Comparison of ENCODE assay signal across 8 mouse cellular contexts in genomic region chrX:61119499-61119898, GRCm38 (mm10).
DNase-seq lines count a peak whose midpoint lies in the region; ATAC-seq lines count a peak whose summit lies in the region.

No protein-coding gene starts in this region.

- no peak overlapping the region for H3K4me2 ChIP-seq in liver, embryonic 12.5 days
- no peak overlapping the region; the same call in 1 of the 2 replicates for H3K4me2 ChIP-seq in embryonic facial prominence, embryonic 11.5 days (ENCODE audit: low read depth, low read length)
- H3K4me2 ChIP-seq in hindbrain, embryonic 13.5 days = peak overlapping the region; percentile 19; the same call in 1 of the 2 replicates
- H3K4me2 ChIP-seq in limb, embryonic 11.5 days (ENCODE audit: low read depth, severe bottlenecking) = no peak overlapping the region

- H3K4me3 ChIP-seq in liver, embryonic 12.5 days = no peak overlapping the region
- H3K4me3 ChIP-seq in embryonic facial prominence, embryonic 11.5 days (ENCODE audit: low read depth, low read length) = no peak overlapping the region
- H3K4me3 ChIP-seq in hindbrain, embryonic 13.5 days = no peak overlapping the region
- no peak overlapping the region for H3K4me3 ChIP-seq in limb, embryonic 11.5 days (ENCODE audit: low read depth, low read length)

- no peak overlapping the region for H3K9ac ChIP-seq in liver, embryonic 12.5 days
- no peak overlapping the region for H3K9ac ChIP-seq in embryonic facial prominence, embryonic 11.5 days (replicated peaks; ENCODE audit: low read length)
- no peak overlapping the region for H3K9ac ChIP-seq in hindbrain, embryonic 13.5 days
- no peak overlapping the region for H3K9ac ChIP-seq in limb, embryonic 11.5 days (ENCODE audit: low read length)

- no peaks in the 10 kb centered on the region for H3K36me3 ChIP-seq in liver, embryonic 12.5 days
- H3K36me3 ChIP-seq in embryonic facial prominence, embryonic 11.5 days (replicated peaks; ENCODE audit: control insufficient read depth, insufficient read depth, low read depth, low read length) = no peaks in the 10 kb centered on the region
- no peaks in the 10 kb centered on the region for H3K36me3 ChIP-seq in hindbrain, embryonic 13.5 days
- H3K36me3 ChIP-seq in limb, embryonic 11.5 days (ENCODE audit: control insufficient read depth, insufficient read depth, low read length) = no peaks in the 10 kb centered on the region

- peak; percentile 3 for DNase-seq in liver
- peak; percentile 63 for DNase-seq in embryonic facial prominence, embryonic 11.5 days (ENCODE audit: low spot score)
- peak; percentile 35 for DNase-seq in limb, embryonic 11.5 days (ENCODE audit: low spot score)
- DNase-seq in right cerebral cortex, postnatal 14 days = peak; percentile 21
- no peak for DNase-seq in spleen, postnatal 4 days (ENCODE audit: low spot score in 2 of 2)

- 24% methylated on average over 6 of the region's 6 CpGs for WGBS in liver, embryonic 12.5 days (ENCODE audit: insufficient replicate concordance)
- 26% methylated on average over 6 of the region's 6 CpGs for WGBS in embryonic facial prominence, embryonic 11.5 days
- WGBS in hindbrain, embryonic 13.5 days = 25% methylated on average over 6 of the region's 6 CpGs
- WGBS in limb, embryonic 11.5 days = 22% methylated on average over 6 of the region's 6 CpGs

- H3K4me1 ChIP-seq in liver, embryonic 12.5 days = no peaks in the 10 kb centered on the region
- H3K4me1 ChIP-seq in embryonic facial prominence, embryonic 11.5 days (ENCODE audit: control insufficient read depth, insufficient read depth, low read length) = no peaks in the 10 kb centered on the region
- H3K4me1 ChIP-seq in hindbrain, embryonic 13.5 days (replicated peaks) = 0 out of 2 replicates have a peak, but pooled peaks cover 4% of the 10 kb centered on the region
- no peaks in the 10 kb centered on the region for H3K4me1 ChIP-seq in limb, embryonic 11.5 days (ENCODE audit: control insufficient read depth, insufficient read depth, low read length)

- no peaks in the 10 kb centered on the region for H3K27me3 ChIP-seq in liver, embryonic 12.5 days (replicated peaks)
- no peaks in the 10 kb centered on the region for H3K27me3 ChIP-seq in embryonic facial prominence, embryonic 11.5 days (ENCODE audit: control insufficient read depth, insufficient read depth, low read length)
- no peaks in the 10 kb centered on the region for H3K27me3 ChIP-seq in hindbrain, embryonic 13.5 days
- no peaks in the 10 kb centered on the region for H3K27me3 ChIP-seq in limb, embryonic 11.5 days (ENCODE audit: control insufficient read depth, insufficient read depth, low read length)

- no peak overlapping the region for H3K27ac ChIP-seq in liver, embryonic 12.5 days
- no peak overlapping the region for H3K27ac ChIP-seq in embryonic facial prominence, embryonic 11.5 days (replicated peaks; ENCODE audit: low read depth, low read length)
- no peak overlapping the region for H3K27ac ChIP-seq in hindbrain, embryonic 13.5 days
- H3K27ac ChIP-seq in limb, embryonic 11.5 days (replicated peaks; ENCODE audit: low read depth, low read length) = no peak overlapping the region

- ATAC-seq in liver, embryonic 12.5 days = no peak
- ATAC-seq in embryonic facial prominence, embryonic 11.5 days (replicated peaks; ENCODE audit: insufficient number of reproducible peaks, low FRiP score, low TSS enrichment, low read depth) = peak; percentile 85
- ATAC-seq in hindbrain, embryonic 13.5 days (ENCODE audit: low FRiP score) = peak; percentile 50
- 0 out of 2 replicates have a peak, but pooled peaks have one; percentile 54 for ATAC-seq in limb, embryonic 11.5 days (ENCODE audit: insufficient number of reproducible peaks, low FRiP score, low TSS enrichment, low read depth)
- no peak for ATAC-seq in erythroid progenitor cell, adult 5-6 weeks (replicated peaks; ENCODE audit: low FRiP score, poor library complexity, severe bottlenecking)

- no peaks in the 10 kb centered on the region for H3K9me3 ChIP-seq in liver, embryonic 12.5 days (replicated peaks)
- no peaks in the 10 kb centered on the region for H3K9me3 ChIP-seq in embryonic facial prominence, embryonic 11.5 days (replicated peaks; ENCODE audit: control insufficient read depth, low read length)
- no peaks in the 10 kb centered on the region for H3K9me3 ChIP-seq in hindbrain, embryonic 13.5 days
- no peaks in the 10 kb centered on the region for H3K9me3 ChIP-seq in limb, embryonic 11.5 days (ENCODE audit: control insufficient read depth, low read length)

Comparison
In these comparisons a context has a peak if more than half of its experiments do, and no peak if none do; other contexts are left out.
1. DNase-seq: peak in liver (single experiment), embryonic facial prominence, embryonic 11.5 days (single experiment), limb, embryonic 11.5 days (single experiment) and right cerebral cortex, postnatal 14 days (single experiment); none in spleen, postnatal 4 days (0 of 2).
2. ATAC-seq: peak in embryonic facial prominence, embryonic 11.5 days (single experiment), hindbrain, embryonic 13.5 days (single experiment) and limb, embryonic 11.5 days (single experiment); none in liver, embryonic 12.5 days (single experiment) and erythroid progenitor cell, adult 5-6 weeks (single experiment).